Mouse (Mus musculus): ENCODE measurements around the gene Ptges2.

DNA sequence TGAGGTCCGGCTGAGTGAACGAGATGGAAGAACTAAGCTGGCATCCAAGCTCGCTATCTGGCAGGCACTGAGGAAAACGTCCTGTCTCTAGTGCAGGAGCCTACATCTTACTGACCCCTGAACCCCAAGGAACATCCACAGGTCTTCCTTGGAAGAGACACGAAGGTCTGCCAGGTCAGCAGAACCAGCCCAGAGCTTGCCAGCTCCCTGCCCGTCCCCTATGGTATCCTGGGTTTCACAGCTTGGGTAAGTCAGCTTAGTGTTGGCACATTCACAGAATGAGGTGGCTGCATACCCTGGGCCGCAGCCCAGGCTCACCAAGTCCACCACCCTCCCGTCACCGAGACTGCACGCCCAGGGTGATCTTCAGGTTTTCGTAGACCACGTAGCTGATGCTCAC, 20.1 kb downstream of the Ptges2 start:
- TF ChIP-seq CTCF (IDR thresholded peaks at IDR 0.05; ENCODE audit: borderline replicate concordance, extremely low read depth, insufficient read depth, insufficient read length) (no peak), POLR2A (IDR thresholded peaks at IDR 0.05; ENCODE audit: borderline replicate concordance, extremely low read depth, insufficient read depth, insufficient read length, poor library complexity, severe bottlenecking) (no peak)

Measured in brain, embryonic 14.5 days (tissue).